Comparison of ENCODE assay signal across 27 mouse cellular contexts in the genomic region with DNA sequence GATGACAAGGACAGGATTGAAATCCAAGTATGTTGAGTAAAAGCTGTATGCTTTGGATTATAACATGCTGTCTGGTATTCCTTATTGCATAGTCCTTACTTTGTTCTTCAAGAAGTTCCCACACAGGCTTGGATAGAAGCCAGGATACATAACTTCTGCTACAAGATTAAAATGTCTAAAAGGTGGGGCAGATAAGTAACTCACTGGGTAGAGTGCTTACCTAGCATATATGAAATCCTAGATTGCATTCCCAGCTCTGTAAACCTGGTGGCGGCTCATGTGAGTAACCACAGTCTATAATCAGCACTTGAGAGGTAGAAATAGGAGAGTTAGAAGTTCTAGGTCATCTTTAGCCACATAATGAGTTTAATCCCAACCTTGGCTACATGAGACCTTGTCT.
A peak's percentile ranks its signal among the peaks of the same experiment; 100 is the strongest.
DNase-seq lines count a peak whose midpoint lies in the region; ATAC-seq and TF ChIP-seq lines count a peak whose summit lies in the region.
"Had no signal": no experiment of that assay in that cellular context is flagged by ENCODE, and none has a peak within 500 bp of the region (broad histone marks: within the 10 kb centered on the region; RNA-seq: fewer than 3 reads in every experiment).

No protein-coding gene starts in this region.

- H3K36me3 ChIP-seq in embryonic facial prominence, embryonic 14.5 days (ENCODE audit: control insufficient read depth, insufficient read depth, low read length): no peaks in the 10 kb centered on the region
- no peaks in the 10 kb centered on the region for H3K36me3 ChIP-seq in embryonic facial prominence, embryonic 10.5 days (replicated peaks)
- no peaks in the 10 kb centered on the region for H3K36me3 ChIP-seq in lung, postnatal 0 days (ENCODE audit: insufficient read depth, low read length)
- H3K36me3 ChIP-seq in hindbrain, embryonic 11.5 days (ENCODE audit: control insufficient read depth, insufficient read depth, low read length): no peaks in the 10 kb centered on the region
- H3K36me3 ChIP-seq: embryonic facial prominence, embryonic 12.5 days; embryonic facial prominence, embryonic 15.5 days; G1E had no signal

- TF ChIP-seq CTCF in lung, postnatal 0 days (IDR thresholded peaks at IDR 0.05): no peak

- WGBS in embryonic facial prominence, embryonic 14.5 days: 78% methylated on average over 1 of the region's 1 CpGs
- 94% methylated on average over 1 of the region's 1 CpGs for WGBS in embryonic facial prominence, embryonic 10.5 days
- WGBS in lung, postnatal 0 days: 47% methylated on average over 1 of the region's 1 CpGs
- 94% methylated on average over 1 of the region's 1 CpGs for WGBS in hindbrain, embryonic 11.5 days

- H3K9ac ChIP-seq in embryonic facial prominence, embryonic 14.5 days (ENCODE audit: low read depth, low read length): no peak overlapping the region
- H3K9ac ChIP-seq in lung, postnatal 0 days (replicated peaks; ENCODE audit: low read depth): no peak overlapping the region
- no peak overlapping the region for H3K9ac ChIP-seq in hindbrain, embryonic 11.5 days (ENCODE audit: low read depth, low read length)
- H3K9ac ChIP-seq: embryonic facial prominence, embryonic 12.5 days; embryonic facial prominence, embryonic 15.5 days had no signal

- H3K4me2 ChIP-seq in embryonic facial prominence, embryonic 14.5 days (ENCODE audit: low read depth, low read length): no peak overlapping the region
- no peak overlapping the region for H3K4me2 ChIP-seq in lung, postnatal 0 days (replicated peaks; ENCODE audit: low read depth, low read length)
- H3K4me2 ChIP-seq in hindbrain, embryonic 11.5 days (replicated peaks; ENCODE audit: low read depth, low read length): no peak overlapping the region
- H3K4me2 ChIP-seq: embryonic facial prominence, embryonic 12.5 days; embryonic facial prominence, embryonic 15.5 days had no signal

- no peak overlapping the region for H3K27ac ChIP-seq in embryonic facial prominence, embryonic 14.5 days (replicated peaks; ENCODE audit: low read depth, low read length)
- no peak overlapping the region for H3K27ac ChIP-seq in embryonic facial prominence, embryonic 10.5 days (replicated peaks)
- H3K27ac ChIP-seq in lung, postnatal 0 days (ENCODE audit: low read length): no peak overlapping the region
- H3K27ac ChIP-seq in hindbrain, embryonic 11.5 days (ENCODE audit: low read depth, low read length): no peak overlapping the region
- H3K27ac ChIP-seq: embryonic facial prominence, embryonic 12.5 days; embryonic facial prominence, embryonic 15.5 days had no signal

- H3K4me3 ChIP-seq in embryonic facial prominence, embryonic 14.5 days (ENCODE audit: low read depth, low read length): no peak overlapping the region
- no peak overlapping the region for H3K4me3 ChIP-seq in embryonic facial prominence, embryonic 10.5 days
- no peak overlapping the region for H3K4me3 ChIP-seq in lung, postnatal 0 days (ENCODE audit: low read depth, low read length)
- H3K4me3 ChIP-seq in hindbrain, embryonic 11.5 days (ENCODE audit: low read depth, low read length): no peak overlapping the region
- H3K4me3 ChIP-seq: embryonic facial prominence, embryonic 12.5 days; embryonic facial prominence, embryonic 15.5 days; erythroblast, embryonic 14.5 days had no signal

- TF ChIP-seq EP300 in lung, postnatal 0 days (IDR thresholded peaks at IDR 0.05): no peak

- peak; percentile 12 for DNase-seq in embryonic facial prominence, embryonic 14.5 days (ENCODE audit: low spot score)
- DNase-seq in embryonic facial prominence, embryonic 10.5 days (ENCODE audit: low spot score): no peak
- DNase-seq in lung, postnatal 0 days (ENCODE audit: low spot score): peak; percentile 9
- no peak for DNase-seq in lung, postnatal 14 days
- no peak for DNase-seq in hindbrain, embryonic 11.5 days (ENCODE audit: low spot score)
- DNase-seq in Muller cell, postnatal 12 days (ENCODE audit: inconsistent ontology term): no peak
- DNase-seq: adrenal gland, adult 2 months; adrenal gland, postnatal 10 days; adrenal gland, postnatal 25 days; B cell, adult 2 months; cerebellum, adult 11 months; cerebellum, adult 18-20 months; cerebellum, adult 8-10 months; cerebellum, adult 9-11 months; cerebellum, postnatal 14 days; cerebellum, postnatal 36 days; embryo, embryonic 11 days had no signal

- no peaks in the 10 kb centered on the region for H3K27me3 ChIP-seq in embryonic facial prominence, embryonic 14.5 days (replicated peaks; ENCODE audit: control insufficient read depth, insufficient read depth, low read length)
- H3K27me3 ChIP-seq in embryonic facial prominence, embryonic 10.5 days (replicated peaks; ENCODE audit: low read depth, poor library complexity, severe bottlenecking): no peaks in the 10 kb centered on the region
- H3K27me3 ChIP-seq in lung, postnatal 0 days (replicated peaks; ENCODE audit: insufficient read depth, low read length): no peaks in the 10 kb centered on the region
- no peaks in the 10 kb centered on the region for H3K27me3 ChIP-seq in hindbrain, embryonic 11.5 days (ENCODE audit: control insufficient read depth, insufficient read depth, low read length)
- H3K27me3 ChIP-seq: CH12.LX; embryonic facial prominence, embryonic 12.5 days; embryonic facial prominence, embryonic 15.5 days had no signal

- H3K4me1 ChIP-seq in embryonic facial prominence, embryonic 14.5 days (ENCODE audit: control insufficient read depth, insufficient read depth, low read length): no peaks in the 10 kb centered on the region
- H3K4me1 ChIP-seq in embryonic facial prominence, embryonic 10.5 days: no peaks in the 10 kb centered on the region
- no peaks in the 10 kb centered on the region for H3K4me1 ChIP-seq in lung, postnatal 0 days (ENCODE audit: insufficient read depth, low read depth, low read length)
- H3K4me1 ChIP-seq in hindbrain, embryonic 11.5 days (replicated peaks; ENCODE audit: control insufficient read depth, insufficient read depth, low read length): no peaks in the 10 kb centered on the region
- H3K4me1 ChIP-seq: embryonic facial prominence, embryonic 12.5 days; embryonic facial prominence, embryonic 15.5 days had no signal

- ATAC-seq in embryonic facial prominence, embryonic 14.5 days (ENCODE audit: low read depth): no peak
- no peak for ATAC-seq in lung, postnatal 0 days
- 0 out of 2 replicates have a peak, but pooled peaks have one; percentile 10 for ATAC-seq in erythroid progenitor cell, adult 5-6 weeks (replicated peaks; ENCODE audit: low FRiP score, poor library complexity, severe bottlenecking)
- ATAC-seq in megakaryocyte-erythroid progenitor cell, adult 5-6 weeks (replicated peaks; ENCODE audit: low FRiP score, low TSS enrichment, poor library complexity, severe bottlenecking): peak; percentile 82
- no peak for ATAC-seq in hindbrain, embryonic 11.5 days (ENCODE audit: low FRiP score)
- ATAC-seq: CD4-positive, CD25-positive, alpha-beta regulatory T cell, adult 4 months; forebrain, embryonic 14.5 days; forebrain, embryonic 16.5 days had no signal

- H3K9me3 ChIP-seq in embryonic facial prominence, embryonic 14.5 days (ENCODE audit: control insufficient read depth, low read length): no peaks in the 10 kb centered on the region
- no peaks in the 10 kb centered on the region for H3K9me3 ChIP-seq in embryonic facial prominence, embryonic 10.5 days
- no peaks in the 10 kb centered on the region for H3K9me3 ChIP-seq in lung, postnatal 0 days (ENCODE audit: low read length)
- no peaks in the 10 kb centered on the region for H3K9me3 ChIP-seq in hindbrain, embryonic 11.5 days (ENCODE audit: control insufficient read depth, low read length)
- H3K9me3 ChIP-seq: embryonic facial prominence, embryonic 12.5 days; embryonic facial prominence, embryonic 15.5 days; G1E had no signal

Comparison
In these comparisons a context has a peak if more than half of its experiments do, and no peak if none do; other contexts are left out.
1. DNase-seq: peak in embryonic facial prominence, embryonic 14.5 days (single experiment) and lung, postnatal 0 days (single experiment); none in embryonic facial prominence, embryonic 10.5 days (single experiment), lung, postnatal 14 days (single experiment), hindbrain, embryonic 11.5 days (single experiment) and Muller cell, postnatal 12 days (single experiment).
2. ATAC-seq: peak in erythroid progenitor cell, adult 5-6 weeks (single experiment) and megakaryocyte-erythroid progenitor cell, adult 5-6 weeks (single experiment); none in embryonic facial prominence, embryonic 14.5 days (single experiment), lung, postnatal 0 days (single experiment) and hindbrain, embryonic 11.5 days (single experiment).